Mouse (Mus musculus) kidney, postnatal 0 days (tissue): ENCODE measurements around the gene Grk3. TPM values are rescaled to one million over a fixed set of nuclear protein-coding genes. Genes with fewer than 3 reads are reported as not detected.
A peak's percentile ranks its signal among the peaks of the same experiment; 100 is the strongest.

ENCODE experiments used
- ATAC-seq: fragments of 200-750 bp; cut with Nextera tagmentation; replicated peaks from 2 replicates; pipeline ENCODE4 v1.8.0; 2017; ENCODE audit warnings: low read depth, moderate number of reproducible peaks, moderate TSS enrichment, moderate library complexity; ENCODE audit not compliant: low FRiP score
- DNase-seq: peaks from one replicate; pipeline ENCODE4 v3.0.0-alpha.2; 2016; ENCODE audit warnings: low spot score
- H3K27ac ChIP-seq: fragments of 300-500 bp; sonication (generic); 2 replicates; pipeline ENCODE4 v1.5.1; 2014; ENCODE audit warnings: mild to moderate bottlenecking
- H3K27me3 ChIP-seq: fragments of 300-500 bp; sonication (generic); 2 replicates; pipeline ENCODE4 v1.6.1; 2014; ENCODE audit warnings: low read length, mixed read lengths; ENCODE audit not compliant: insufficient read depth
- H3K36me3 ChIP-seq: fragments of 300-500 bp; sonication (generic); 2 replicates; pipeline ENCODE4 v1.6.1; 2014; ENCODE audit warnings: low read length, mixed read lengths; ENCODE audit not compliant: insufficient read depth
- H3K4me1 ChIP-seq: fragments of 300-500 bp; sonication (generic); replicated peaks from 2 replicates; pipeline ENCODE4 v1.6.1; 2014; ENCODE audit warnings: antibody characterized with exemption, low read length, mixed read lengths; ENCODE audit not compliant: insufficient read depth
- H3K4me2 ChIP-seq: fragments of 300-500 bp; sonication (generic); 2 replicates; pipeline ENCODE4 v1.6.1; 2014; ENCODE audit warnings: mild to moderate bottlenecking, low read length, moderate library complexity, mixed read lengths
- H3K4me3 ChIP-seq: fragments of 300-500 bp; sonication (generic); replicated peaks from 2 replicates; pipeline ENCODE4 v1.5.1; 2014; ENCODE audit warnings: low read depth, low read length
- H3K9ac ChIP-seq: fragments of 300-500 bp; sonication (generic); 2 replicates; pipeline ENCODE4 v1.6.1; 2014; ENCODE audit warnings: low read depth, low read length
- H3K9me3 ChIP-seq: fragments of 300-500 bp; sonication (generic); replicated peaks from 2 replicates; pipeline ENCODE4 v1.6.1; 2016; ENCODE audit warnings: low read length, inconsistent platforms, mixed read lengths
- CTCF ChIP-seq: IDR thresholded peaks from 2 replicates; pipeline ENCODE4 v1.5.1; 2016; ENCODE audit warnings: antibody characterized with exemption, low read depth, mild to moderate bottlenecking, moderate library complexity
- WGBS: fragments of 180-500 bp; shearing (Covaris S2); extraction: QIAGEN DNeasy Blood & Tissue Kit; methylation state at CpG from one replicate; pipeline ENCODE4 v1.1.7; 2014; 5-methylcytosine and 5-hydroxymethylcytosine counted together
- polyA plus RNA-seq: library from polyadenylated mRNA; unstranded; fragments of >200 nt; fragmentation: Nextera tagmentation; extraction: Ambion mirVana; gene quantifications from 2 replicates; pipeline ENCODE4 v1.2.1, GENCODE M21; 2015

The Grk3 gene
- polyA plus RNA-seq, 1 experiment from 2014 or later, result 4.4 TPM

DNA sequence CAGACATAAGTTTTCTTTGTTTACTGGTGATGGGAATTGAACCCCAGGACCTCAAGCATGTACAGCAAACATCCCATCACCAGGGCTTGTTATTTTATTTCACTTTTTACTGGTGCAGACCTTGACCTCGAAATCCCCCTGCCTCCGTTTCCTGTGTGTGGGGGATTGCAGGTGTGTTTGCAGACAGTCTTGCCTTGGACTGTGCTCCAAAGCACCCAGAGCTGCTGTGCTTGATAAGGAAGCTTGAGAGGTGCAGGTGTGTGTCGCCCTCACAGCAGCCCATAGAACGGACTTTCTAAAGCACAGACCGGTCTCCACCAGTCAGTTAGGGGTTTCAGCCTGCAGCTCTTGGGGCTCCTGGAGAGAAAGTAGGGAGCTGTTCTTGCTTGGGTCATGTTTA, 11.1 kb upstream of the Grk3 start:
- no peak overlapping the region for H3K4me3 ChIP-seq
- 68% methylated on average over 5 of the region's 5 CpGs for WGBS
- TF ChIP-seq CTCF, result no peak

GRCm38 (mm10) chr5:113024154-113024764, 8.7 kb upstream of the Grk3 start:
- 0 out of 2 replicates have a peak, but pooled peaks cover 4% of the 10 kb centered on the region for H3K4me1 ChIP-seq
- DNase-seq (peak; percentile 61), ATAC-seq (peak; percentile 59; the same call in 1 of the 2 replicates)
- 19% methylated on average over 18 of the region's 18 CpGs for WGBS
- H3K9ac ChIP-seq, result no peak overlapping the region
- H3K27me3 ChIP-seq, result no peaks in the 10 kb centered on the region
- H3K4me3 ChIP-seq, result no peak overlapping the region
- peak overlapping the region; percentile 8; the same call in 1 of the 2 replicates for H3K27ac ChIP-seq
- TF ChIP-seq CTCF, result no peak
- H3K36me3 ChIP-seq, result no peaks in the 10 kb centered on the region
- H3K9me3 ChIP-seq, result no peaks in the 10 kb centered on the region
- peak overlapping the region; percentile 16 for H3K4me2 ChIP-seq

More for the DNA sequence above, 11.1 kb upstream of the Grk3 start:
- no peaks in the 10 kb centered on the region for H3K9me3 ChIP-seq
- H3K4me2 ChIP-seq, result no peak overlapping the region
- no peaks in the 10 kb centered on the region for H3K36me3 ChIP-seq
- no peak overlapping the region for H3K9ac ChIP-seq
- H3K27ac ChIP-seq, result no peak overlapping the region
- no peaks in the 10 kb centered on the region for H3K27me3 ChIP-seq
- 0 out of 2 replicates have a peak, but pooled peaks cover 4% of the 10 kb centered on the region for H3K4me1 ChIP-seq
- ATAC-seq (no peak), DNase-seq (no peak)

GRCm38 (mm10) chr5:113018190-113018589, 2.6 kb upstream of the Grk3 start:
- no peak overlapping the region for H3K9ac ChIP-seq
- ATAC-seq (no peak), DNase-seq (no peak)
- WGBS, result 64% methylated on average over 8 of the region's 8 CpGs
- H3K9me3 ChIP-seq, result no peaks in the 10 kb centered on the region
- H3K4me1 ChIP-seq, result peaks cover 8% of the 10 kb centered on the region
- no peak overlapping the region for H3K4me2 ChIP-seq
- H3K36me3 ChIP-seq, result no peaks in the 10 kb centered on the region
- no peak for TF ChIP-seq CTCF
- H3K27ac ChIP-seq, result no peak overlapping the region
- no peaks in the 10 kb centered on the region for H3K27me3 ChIP-seq
- H3K4me3 ChIP-seq, result no peak overlapping the region

GRCm38 (mm10) chr5:113017004-113017403, 1.4 kb upstream of the Grk3 start:
- H3K9me3 ChIP-seq, result no peaks in the 10 kb centered on the region
- ATAC-seq, result no peak
- no peak overlapping the region for H3K4me3 ChIP-seq
- no peak for DNase-seq
- H3K9ac ChIP-seq, result no peak overlapping the region
- H3K36me3 ChIP-seq, result no peaks in the 10 kb centered on the region
- WGBS, result 94% methylated on average over 1 of the region's 1 CpGs
- H3K4me2 ChIP-seq, result no peak overlapping the region
- no peaks in the 10 kb centered on the region for H3K27me3 ChIP-seq
- H3K4me1 ChIP-seq, result peaks cover 8% of the 10 kb centered on the region
- H3K27ac ChIP-seq, result no peak overlapping the region
- TF ChIP-seq CTCF, result no peak

GRCm38 (mm10) chr5:113014808-113015235, 769 bp downstream of the Grk3 start:
- H3K4me2 ChIP-seq, result peak overlapping the region; percentile 81
- peak overlapping the region; percentile 65 for H3K4me3 ChIP-seq
- H3K36me3 ChIP-seq, result no peaks in the 10 kb centered on the region
- ATAC-seq (peak; percentile 50), DNase-seq (peak; percentile 55)
- H3K27me3 ChIP-seq, result no peaks in the 10 kb centered on the region
- WGBS, result 3% methylated on average over 14 of the region's 14 CpGs
- no peaks in the 10 kb centered on the region for H3K9me3 ChIP-seq
- H3K9ac ChIP-seq, result peak overlapping the region; percentile 68
- H3K4me1 ChIP-seq, result peaks cover 8% of the 10 kb centered on the region
- TF ChIP-seq CTCF, result no peak; the same call in 1 of the 2 replicates
- peak overlapping the region; percentile 70; the same call in 1 of the 2 replicates for H3K27ac ChIP-seq

- WGBS, result 43% methylated on average over 16 of the region's 16 CpGs
- Histone ChIP-seq H3K4me3 (peak overlapping the region; percentile 65), H3K27ac (no peak overlapping the region), H3K9me3 (no peaks in the 10 kb centered on the region), H3K36me3 (no peaks in the 10 kb centered on the region), H3K9ac (peak overlapping the region; percentile 68; the same call in 1 of the 2 replicates), H3K27me3 (no peaks in the 10 kb centered on the region), H3K4me1 (peaks cover 8% of the 10 kb centered on the region), H3K4me2 (peak overlapping the region; percentile 81)
- TF ChIP-seq CTCF, result no peak; the same call in 1 of the 2 replicates
- DNase-seq (no peak), ATAC-seq (no peak; the same call in 1 of the 2 replicates)
These were observed 1.3 kb downstream of the Grk3 start for GRCm38 (mm10) chr5:113014111-113014807.
